Mouse (Mus musculus): Measurements from ENCODE around the gene Nol12. TPM values are rescaled to one million over a fixed set of nuclear protein-coding genes. Genes with fewer than 3 reads are reported as not detected.

The Nol12 gene
- total and polyA plus RNA-seq, 3 experiments: 13.7 to 91.1 (median 33.2) TPM

DNA sequence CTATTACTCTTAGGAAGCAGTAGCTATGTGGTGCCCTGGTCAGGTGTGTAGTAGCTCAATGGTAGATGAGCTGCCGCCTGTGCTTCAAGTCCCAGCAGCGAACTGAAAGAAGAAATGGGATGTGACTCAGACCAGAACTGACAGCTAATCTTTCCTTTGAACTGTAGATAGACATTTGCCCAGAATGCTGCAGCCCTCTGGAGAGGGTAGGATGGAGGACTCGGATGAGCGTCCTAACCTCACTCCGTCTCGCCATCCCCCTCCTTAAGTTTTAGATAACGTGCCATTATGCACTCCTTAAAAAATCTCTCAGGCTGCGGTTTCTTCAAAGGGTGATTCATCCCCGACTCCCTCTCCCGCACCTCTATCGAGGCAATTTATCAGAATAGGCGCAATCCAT, 14.8 kb upstream of the Nol12 start:
- dilution Hi-C loops (cut with MboI; ENCODE audit: extremely low pct_ligation_motif_present, extremely low pct_unique_long_range_greater_than_20kb, low sequenced_read_pairs): no loop called here
- H3K9me3 ChIP-seq (replicated peaks; ENCODE audit: low read length): peaks cover 3% of the 10 kb centered on the region
- H3K36me3 ChIP-seq (replicated peaks in 1 of 2; ENCODE audit: control insufficient read depth in 1 of 2, insufficient read depth in 1 of 2, low read length in 1 of 2): peaks cover 4 to 39% of the 10 kb centered on the region in 2 experiments

DNA sequence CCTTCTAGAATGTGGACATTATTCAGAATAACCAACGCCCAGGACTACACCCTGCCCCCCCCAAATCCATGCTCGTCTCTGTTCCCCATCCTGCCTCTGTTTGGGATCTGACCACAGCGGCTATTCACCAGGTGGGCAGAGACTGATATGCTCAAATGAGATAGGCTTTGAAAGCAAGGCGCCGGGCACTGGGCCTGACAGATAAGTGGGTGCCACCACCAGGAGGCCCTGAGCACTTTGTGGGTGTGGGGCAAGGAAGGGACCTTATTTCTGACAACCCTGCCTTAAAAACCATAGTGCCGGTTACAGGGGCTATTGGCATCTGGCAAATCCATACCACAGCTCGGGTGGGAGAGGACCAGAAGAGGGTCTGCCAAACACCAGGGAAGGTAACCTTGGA, 12.0 kb upstream of the Nol12 start:
- Histone ChIP-seq H3K9ac (ENCODE audit: insufficient read depth, low read depth) (peak overlapping the region; percentile 25; the same call in 1 of the 2 replicates), H3K27ac (ENCODE audit: insufficient read depth, low read depth) (peak overlapping the region; percentile 68)
- no peak for DNase-seq (ENCODE audit: extremely low read depth)

More for the DNA sequence above, 14.8 kb upstream of the Nol12 start:
- H3K4me1 ChIP-seq (ENCODE audit: control insufficient read depth in 1 of 2, insufficient read depth in 2 of 2): peaks cover 28 to 63% of the 10 kb centered on the region in 2 experiments
- H3K27ac ChIP-seq (ENCODE audit: insufficient read depth, low read depth): peak overlapping the region; percentile 57
- in situ Hi-C loops (cut with MboI; ENCODE audit: low pct_ligation_motif_present, low pct_unique_long_range_greater_than_20kb, low sequenced_read_pairs): loop anchor here (25.0 kb wide), 1 partner anchor 417 kb away; the partner anchor contains the start of genes Maff and Pla2g6
- no peaks in the 10 kb centered on the region for H3K79me2 ChIP-seq (replicated peaks; ENCODE audit: control insufficient read depth, extremely low read depth, insufficient read depth, poor library complexity, severe bottlenecking)
- no peak for DNase-seq (ENCODE audit: extremely low read depth)
- TF ChIP-seq MXI1 (IDR thresholded peaks at IDR 0.05; ENCODE audit: low read depth, low read length): 0 out of 2 replicates have a peak, but pooled peaks have one; percentile 32
- TF ChIP-seq BHLHE40 (IDR thresholded peaks at IDR 0.05; ENCODE audit: low read depth, low read length): peak; percentile 21; the same call in 1 of the 2 replicates
- TF ChIP-seq ZMIZ1 (IDR thresholded peaks at IDR 0.05; ENCODE audit: low read depth, low read length): no peak
- no peak for TF ChIP-seq ZNF384 (IDR thresholded peaks at IDR 0.05; ENCODE audit: low read depth, low read length)
- TF ChIP-seq CHD1 (IDR thresholded peaks at IDR 0.05; ENCODE audit: low read depth, low read length): no peak
- TF ChIP-seq USF2 (conservative IDR thresholded peaks at IDR 0.05; ENCODE audit: low read depth, low read length): no peak
- TF ChIP-seq USF1 (IDR thresholded peaks at IDR 0.05; ENCODE audit: low read depth, low read length): no peak
- no peak for TF ChIP-seq UBTF (IDR thresholded peaks at IDR 0.05; ENCODE audit: low read depth, low read length)
- TF ChIP-seq ZKSCAN1 (IDR thresholded peaks at IDR 0.05; ENCODE audit: borderline replicate concordance, low read depth, low read length): no peak
- no peak for TF ChIP-seq E2F4 (IDR thresholded peaks at IDR 0.05; ENCODE audit: insufficient replicate concordance, low read depth, low read length)
- TF ChIP-seq MAX (IDR thresholded peaks at IDR 0.05; ENCODE audit: low read length): peak; percentile 32; the same call in 1 of the 2 replicates
- no peak for TF ChIP-seq POLR2AphosphoS2 (IDR thresholded peaks at IDR 0.05; ENCODE audit: low read depth, low read length)
- TF ChIP-seq ZC3H11A (IDR thresholded peaks at IDR 0.05; ENCODE audit: low read depth, low read length): no peak
- TF ChIP-seq HCFC1 (IDR thresholded peaks at IDR 0.05; ENCODE audit: low read depth, low read length): no peak
- no peak for TF ChIP-seq SMC3 (IDR thresholded peaks at IDR 0.05; ENCODE audit: low read depth, low read length)
- peak; percentile 92 for TF ChIP-seq IRF4 (IDR thresholded peaks at IDR 0.05; ENCODE audit: low read depth, low read length)
- TF ChIP-seq NELFE (IDR thresholded peaks at IDR 0.05; ENCODE audit: low read depth, low read length): no peak
- 0 out of 2 replicates have a peak, but pooled peaks have one; percentile 26 for TF ChIP-seq CHD2 (IDR thresholded peaks at IDR 0.05; ENCODE audit: low read length)
- TF ChIP-seq ELF1 (IDR thresholded peaks at IDR 0.05; ENCODE audit: low read depth, low read length): 0 out of 2 replicates have a peak, but pooled peaks have one; percentile 19
- TF ChIP-seq GABPA (IDR thresholded peaks at IDR 0.05; ENCODE audit: insufficient replicate concordance, low read depth, low read length): no peak
- no peak for TF ChIP-seq SIN3A (IDR thresholded peaks at IDR 0.05; ENCODE audit: low read length)
- no peak for TF ChIP-seq POLR2A (IDR thresholded peaks at IDR 0.05; ENCODE audit: low read depth, low read length)
- TF ChIP-seq MAZ (IDR thresholded peaks at IDR 0.05; ENCODE audit: low read depth, low read length): no peak
- TF ChIP-seq CTCF (conservative IDR thresholded peaks at IDR 0.05 in 1 of 2, IDR thresholded peaks at IDR 0.05 in 1 of 2; ENCODE audit: low read depth in 2 of 2, low read length in 2 of 2): no peak
- peak; percentile 46; the same call in 1 of the 2 replicates for TF ChIP-seq TCF12 (IDR thresholded peaks at IDR 0.05; ENCODE audit: low read depth, low read length)
- peak; percentile 51; the same call in 1 of the 2 replicates for TF ChIP-seq MEF2A (IDR thresholded peaks at IDR 0.05; ENCODE audit: borderline replicate concordance, low read depth, low read length)
- no peak for TF ChIP-seq KAT2A (IDR thresholded peaks at IDR 0.05; ENCODE audit: insufficient replicate concordance, low read length)
- TF ChIP-seq RAD21 (IDR thresholded peaks at IDR 0.05; ENCODE audit: low read depth, low read length): no peak
- TF ChIP-seq RCOR1 (conservative IDR thresholded peaks at IDR 0.05; ENCODE audit: low read depth, low read length): no peak
- no peak for TF ChIP-seq TBP (conservative IDR thresholded peaks at IDR 0.05; ENCODE audit: low read depth, low read length)
- TF ChIP-seq EP300 (IDR thresholded peaks at IDR 0.05; ENCODE audit: low read length): peak; percentile 77
- no peak for TF ChIP-seq MYC (IDR thresholded peaks at IDR 0.05; ENCODE audit: low read depth, low read length)
- no peak for TF ChIP-seq NRF1 (IDR thresholded peaks at IDR 0.05; ENCODE audit: low read depth, low read length)
- TF ChIP-seq PAX5 (IDR thresholded peaks at IDR 0.05; ENCODE audit: low read length): no peak
- no peak; the same call in 1 of the 2 replicates for TF ChIP-seq MAFK (IDR thresholded peaks at IDR 0.05; ENCODE audit: insufficient replicate concordance, low read length)
- TF ChIP-seq JUN (IDR thresholded peaks at IDR 0.05; ENCODE audit: insufficient read depth, low read depth, low read length): no peak; the same call in 1 of the 2 replicates
- TF ChIP-seq JUND (conservative IDR thresholded peaks at IDR 0.05; ENCODE audit: low read depth, low read length): peak; percentile 77
- TF ChIP-seq ETS1 (conservative IDR thresholded peaks at IDR 0.05; ENCODE audit: low read depth, low read length): peak; percentile 33; the same call in 1 of the 2 replicates
- H3K4me3 ChIP-seq (replicated peaks in 1 of 3; ENCODE audit: low read depth in 2 of 3, low read length in 2 of 3, poor library complexity in 1 of 3): no peak overlapping the region
- H3K4me2 ChIP-seq (ENCODE audit: insufficient read depth, low read depth, poor library complexity, severe bottlenecking): peak overlapping the region; percentile 9; the same call in 1 of the 2 replicates
- no peaks in the 10 kb centered on the region for H3K27me3 ChIP-seq (replicated peaks)
- H3K9ac ChIP-seq (ENCODE audit: insufficient read depth, low read depth): peak overlapping the region; percentile 0; the same call in 1 of the 2 replicates

More for the DNA sequence above, 12.0 kb upstream of the Nol12 start:
- in situ Hi-C loops (cut with MboI; ENCODE audit: low pct_ligation_motif_present, low pct_unique_long_range_greater_than_20kb, low sequenced_read_pairs): loop anchor here (25.0 kb wide), 1 partner anchor 415 kb away; the partner anchor contains the start of genes Maff and Pla2g6
- no peak for TF ChIP-seq USF2 (conservative IDR thresholded peaks at IDR 0.05; ENCODE audit: low read depth, low read length)
- peak; percentile 7; the same call in 1 of the 2 replicates for TF ChIP-seq SMC3 (IDR thresholded peaks at IDR 0.05; ENCODE audit: low read depth, low read length)
- peak in 1 of 2 experiments; percentile 22; a peak in 2 of 4 replicates for TF ChIP-seq CTCF (conservative IDR thresholded peaks at IDR 0.05 in 1 of 2, IDR thresholded peaks at IDR 0.05 in 1 of 2; ENCODE audit: low read depth in 2 of 2, low read length in 2 of 2)
- Histone ChIP-seq H3K4me2 (ENCODE audit: insufficient read depth, low read depth, poor library complexity, severe bottlenecking) (peak overlapping the region; percentile 42; the same call in 1 of the 2 replicates), H3K79me2 (replicated peaks; ENCODE audit: control insufficient read depth, extremely low read depth, insufficient read depth, poor library complexity, severe bottlenecking) (peaks cover 4% of the 10 kb centered on the region; the same call in 1 of the 2 replicates), H3K4me3 (replicated peaks in 1 of 3; ENCODE audit: low read depth in 2 of 3, low read length in 2 of 3, poor library complexity in 1 of 3) (peak overlapping the region; percentile 1 to 49 (median 24)), H3K36me3 (replicated peaks in 1 of 2; ENCODE audit: control insufficient read depth in 1 of 2, insufficient read depth in 1 of 2, low read length in 1 of 2) (peaks cover 4 to 18% of the 10 kb centered on the region in 2 experiments), H3K27me3 (replicated peaks) (no peaks in the 10 kb centered on the region), H3K9me3 (replicated peaks; ENCODE audit: low read length) (peaks cover 3% of the 10 kb centered on the region), H3K4me1 (ENCODE audit: control insufficient read depth in 1 of 2, insufficient read depth in 2 of 2) (peaks cover 31 to 65% of the 10 kb centered on the region in 2 experiments)
- dilution Hi-C loops (cut with MboI; ENCODE audit: extremely low pct_ligation_motif_present, extremely low pct_unique_long_range_greater_than_20kb, low sequenced_read_pairs): no loop called here
